Mouse (Mus musculus) limb, embryonic 14.5 days (tissue): ENCODE data around the gene Bcr. TPM values are rescaled to one million over a fixed set of nuclear protein-coding genes. Genes with fewer than 3 reads are reported as not detected.

Source experiments
- ATAC-seq: fragments of 200-750 bp; cut with Nextera tagmentation; 2 replicates; pipeline ENCODE4 v1.8.0; 2017; ENCODE audit warnings: low read depth, moderate number of reproducible peaks, moderate TSS enrichment; ENCODE audit not compliant: low FRiP score
- DNase-seq: peaks from one replicate; pipeline ENCODE4 v3.0.0-alpha.2; 2015; ENCODE audit warnings: low spot score
- H3K27ac ChIP-seq: fragments of 300-500 bp; sonication (generic); replicated peaks from 2 replicates; pipeline ENCODE4 v1.5.1; 2014; ENCODE audit warnings: low read depth, mild to moderate bottlenecking, low read length, moderate library complexity, mixed read lengths
- H3K27me3 ChIP-seq: fragments of 300-500 bp; sonication (generic); 2 replicates; pipeline ENCODE4 v1.6.1; 2014; ENCODE audit warnings: low read length, mixed read lengths; ENCODE audit not compliant: control insufficient read depth, insufficient read depth
- H3K36me3 ChIP-seq: fragments of 300-500 bp; sonication (generic); 2 replicates; pipeline ENCODE4 v1.6.1; 2014; ENCODE audit warnings: mild to moderate bottlenecking, low read length, moderate library complexity, mixed read lengths; ENCODE audit not compliant: control insufficient read depth, insufficient read depth
- H3K4me1 ChIP-seq: fragments of 300-500 bp; sonication (generic); 2 replicates; pipeline ENCODE4 v1.6.1; 2014; ENCODE audit warnings: antibody characterized with exemption, low read length, mixed read lengths; ENCODE audit not compliant: control insufficient read depth, insufficient read depth
- H3K4me2 ChIP-seq: fragments of 300-500 bp; sonication (generic); replicated peaks from 2 replicates; pipeline ENCODE4 v1.6.1; 2014; ENCODE audit warnings: low read depth, mild to moderate bottlenecking, low read length, moderate library complexity; ENCODE audit not compliant: severe bottlenecking
- H3K4me3 ChIP-seq: fragments of 300-500 bp; sonication (generic); replicated peaks from 2 replicates; pipeline ENCODE4 v1.5.1; 2014; ENCODE audit warnings: low read length
- H3K9ac ChIP-seq: fragments of 300-500 bp; sonication (generic); 2 replicates; pipeline ENCODE4 v1.6.1; 2014; ENCODE audit warnings: mild to moderate bottlenecking, low read depth, low read length, moderate library complexity; ENCODE audit not compliant: severe bottlenecking
- H3K9me3 ChIP-seq: fragments of 300-500 bp; sonication (generic); 2 replicates; pipeline ENCODE4 v1.6.1; 2016; ENCODE audit warnings: low read length; ENCODE audit not compliant: control insufficient read depth
- POLR2A ChIP-seq: fragments of 200-500 bp; IDR thresholded peaks from 2 replicates; pipeline ENCODE4 v1.8.0; 2012; ENCODE audit warnings: inconsistent platforms, mild to moderate bottlenecking, moderate library complexity, borderline replicate concordance; ENCODE audit not compliant: insufficient read depth, insufficient read length; ENCODE audit errors: extremely low read depth
- WGBS: fragments of 180-500 bp; shearing (Covaris S2); extraction: QIAGEN DNeasy Blood & Tissue Kit; methylation state at CpG from one replicate; pipeline ENCODE4 v1.1.7; 2014; 5-methylcytosine and 5-hydroxymethylcytosine counted together
- polyA plus RNA-seq, 2 experiments: library from polyadenylated mRNA; depleted of rRNA in 1 of 2; stranded (reverse) in 1 of 2; unstranded in 1 of 2; fragments of >200 nt; fragmentation: Nextera tagmentation in 1 of 2; extraction: Ambion mirVana in 1 of 2; gene quantifications; 2 replicates each; pipeline versions ENCODE4 v1.2.1 to v1.2.3; 2012 to 2014

The Bcr gene
- polyA plus RNA-seq, 2 experiments, result 10.0 to 26.8 TPM

- no peak for TF ChIP-seq POLR2A
- peaks cover 42% of the 10 kb centered on the region for H3K4me1 ChIP-seq
- WGBS, result 77% methylated on average over 6 of the region's 6 CpGs
- peaks cover 15% of the 10 kb centered on the region for H3K36me3 ChIP-seq
- no peak overlapping the region for H3K4me2 ChIP-seq
- H3K27ac ChIP-seq, result no peak overlapping the region
- DNase-seq (no peak), ATAC-seq (no peak)
- H3K9ac ChIP-seq, result no peak overlapping the region
- H3K4me3 ChIP-seq, result no peak overlapping the region
- H3K9me3 ChIP-seq, result no peaks in the 10 kb centered on the region
- H3K27me3 ChIP-seq, result no peaks in the 10 kb centered on the region
Measured at GRCm38 (mm10) chr10:75065691-75066090, 5.3 kb downstream of the Bcr start.

GRCm38 (mm10) chr10:75067446-75067845 is 7.1 kb downstream of the Bcr start:
- no peak overlapping the region for H3K9ac ChIP-seq
- DNase-seq, result no peak
- no peak overlapping the region for H3K27ac ChIP-seq
- H3K4me3 ChIP-seq, result no peak overlapping the region
- no peaks in the 10 kb centered on the region for H3K9me3 ChIP-seq
- no peak for ATAC-seq
- H3K36me3 ChIP-seq, result peaks cover 22% of the 10 kb centered on the region
- H3K27me3 ChIP-seq, result no peaks in the 10 kb centered on the region
- no peak overlapping the region for H3K4me2 ChIP-seq
- peaks cover 34% of the 10 kb centered on the region for H3K4me1 ChIP-seq
- no peak for TF ChIP-seq POLR2A

GRCm38 (mm10) chr10:75068086-75068485 is 7.7 kb downstream of the Bcr start:
- no peak for ATAC-seq
- H3K4me2 ChIP-seq, result no peak overlapping the region
- WGBS, result 26% methylated on average over 2 of the region's 2 CpGs

GRCm38 (mm10) chr10:75068624-75069328 is 8.4 kb downstream of the Bcr start:
- Histone ChIP-seq H3K36me3 (peaks cover 22% of the 10 kb centered on the region), H3K9ac (no peak overlapping the region), H3K4me3 (no peak overlapping the region), H3K4me1 (peaks cover 21% of the 10 kb centered on the region), H3K4me2 (no peak overlapping the region), H3K27ac (no peak overlapping the region), H3K27me3 (no peaks in the 10 kb centered on the region), H3K9me3 (no peaks in the 10 kb centered on the region)
- ATAC-seq (no peak), DNase-seq (no peak)
- WGBS, result 46% methylated on average over 12 of the region's 12 CpGs
- TF ChIP-seq POLR2A, result no peak

More at GRCm38 (mm10) chr10:75068086-75068485, 7.7 kb downstream of the Bcr start:
- no peaks in the 10 kb centered on the region for H3K27me3 ChIP-seq
- H3K9me3 ChIP-seq, result no peaks in the 10 kb centered on the region
- no peak overlapping the region for H3K9ac ChIP-seq
- DNase-seq, result no peak
- H3K27ac ChIP-seq, result no peak overlapping the region
- no peak overlapping the region for H3K4me3 ChIP-seq
- no peak for TF ChIP-seq POLR2A
- H3K4me1 ChIP-seq, result peaks cover 28% of the 10 kb centered on the region
- H3K36me3 ChIP-seq, result peaks cover 22% of the 10 kb centered on the region

- H3K27ac ChIP-seq, result no peak overlapping the region
- H3K4me1 ChIP-seq, result peaks cover 18% of the 10 kb centered on the region; the same call in 1 of the 2 replicates
- H3K36me3 ChIP-seq, result peaks cover 12% of the 10 kb centered on the region; the same call in 1 of the 2 replicates
- ATAC-seq (no peak), DNase-seq (no peak)
- H3K4me3 ChIP-seq, result no peak overlapping the region
- WGBS, result 64% methylated on average over 11 of the region's 11 CpGs
- H3K9me3 ChIP-seq, result no peaks in the 10 kb centered on the region
- TF ChIP-seq POLR2A, result no peak
- no peak overlapping the region for H3K9ac ChIP-seq
- H3K27me3 ChIP-seq, result no peaks in the 10 kb centered on the region
- no peak overlapping the region for H3K4me2 ChIP-seq
Measured at GRCm38 (mm10) chr10:75070281-75070976, 10.0 kb downstream of the Bcr start.
